Mouse (Mus musculus): ENCODE results near the gene Aars.

The Aars gene

GRCm38 (mm10) chr8:111093865-111094718 lies 61.1 kb downstream of the Aars start, which contains the start of gene Pdpr:
TSS of gene Pdpr (plus strand) at chr8:111094630.
- DNase-seq (ENCODE audit: extremely low read depth, low read depth) = peak; percentile 37

GRCm38 (mm10) chr8:111094719-111095302 lies 61.9 kb downstream of the Aars start:
- peak; percentile 6 for DNase-seq (ENCODE audit: extremely low read depth, low read depth)
